Mouse (Mus musculus) MEL-GATA-1-ER (cell line): ENCODE results near the gene Vps8.

Experiments
- DNase-seq: peaks from one replicate; pipeline ENCODE4 v3.0.0-alpha.2; 2012; ENCODE audit warnings: low read depth; ENCODE audit errors: extremely low read depth

The Vps8 gene

GRCm38 (mm10) chr16:21470416-21470815 is 47.5 kb downstream of the Vps8 start:
- DNase-seq, result no peak

GRCm38 (mm10) chr16:21477074-21477473 is 54.2 kb downstream of the Vps8 start:
- no peak for DNase-seq

- no peak for DNase-seq
Observed at GRCm38 (mm10) chr16:21478376-21478775, 55.5 kb downstream of the Vps8 start.

- no peak for DNase-seq
Observed at GRCm38 (mm10) chr16:21483803-21484202, 60.9 kb downstream of the Vps8 start.

- no peak for DNase-seq
Observed at GRCm38 (mm10) chr16:21485716-21486115, 62.8 kb downstream of the Vps8 start.

GRCm38 (mm10) chr16:21488413-21488812 is 65.5 kb downstream of the Vps8 start:
- peak; percentile 23 for DNase-seq

GRCm38 (mm10) chr16:21492346-21492745 is 69.4 kb downstream of the Vps8 start:
- DNase-seq, result no peak

GRCm38 (mm10) chr16:21492894-21493293 is 70.0 kb downstream of the Vps8 start:
- DNase-seq, result no peak

GRCm38 (mm10) chr16:21494681-21495080 is 71.8 kb downstream of the Vps8 start:
- DNase-seq, result no peak

GRCm38 (mm10) chr16:21496799-21497198 is 73.9 kb downstream of the Vps8 start:
- no peak for DNase-seq

- DNase-seq, result no peak
Observed at GRCm38 (mm10) chr16:21497627-21498026, 74.7 kb downstream of the Vps8 start.

GRCm38 (mm10) chr16:21498984-21499383 is 76.1 kb downstream of the Vps8 start:
- DNase-seq, result no peak

- no peak for DNase-seq
Observed at GRCm38 (mm10) chr16:21499656-21500055, 76.7 kb downstream of the Vps8 start.

GRCm38 (mm10) chr16:21518833-21519232 is 95.9 kb downstream of the Vps8 start:
- no peak for DNase-seq

- no peak for DNase-seq
Observed at GRCm38 (mm10) chr16:21519785-21520184, 96.9 kb downstream of the Vps8 start.

GRCm38 (mm10) chr16:21523738-21524137 is 100.8 kb downstream of the Vps8 start:
- DNase-seq, result no peak

- no peak for DNase-seq
Observed at GRCm38 (mm10) chr16:21525376-21525775, 102.5 kb downstream of the Vps8 start.

GRCm38 (mm10) chr16:21527271-21528007 is 104.5 kb downstream of the Vps8 start:
- no peak for DNase-seq

GRCm38 (mm10) chr16:21533503-21533902 is 110.6 kb downstream of the Vps8 start:
- DNase-seq, result no peak

- DNase-seq, result no peak
Observed at GRCm38 (mm10) chr16:21536240-21537005, 113.5 kb downstream of the Vps8 start.

GRCm38 (mm10) chr16:21537312-21537711 is 114.4 kb downstream of the Vps8 start:
- DNase-seq, result no peak

- DNase-seq, result no peak
Observed at GRCm38 (mm10) chr16:21538889-21539288, 116.0 kb downstream of the Vps8 start.

GRCm38 (mm10) chr16:21542559-21542958 is 119.6 kb downstream of the Vps8 start:
- DNase-seq, result no peak
